Mouse (Mus musculus) G1E (cell line): ENCODE measurements around the gene Ercc1. TPM values are rescaled to one million over a fixed set of nuclear protein-coding genes. Genes with fewer than 3 reads are reported as not detected.

Experiments
- ATAC-seq: 2 replicates; pipeline ENCODE4 v1.8.0; 2016; ENCODE audit warnings: mild to moderate bottlenecking; ENCODE audit not compliant: insufficient number of reproducible peaks, poor library complexity, low FRiP score, severe bottlenecking; ENCODE audit errors: extremely low read depth
- DNase-seq: peaks from one replicate; pipeline ENCODE4 v3.0.0; 2012; ENCODE audit warnings: low spot score
- H3K27me3 ChIP-seq: 2 replicates; pipeline ENCODE4 v1.6.1; 2012; ENCODE audit warnings: mild to moderate bottlenecking, low read length, inconsistent platforms; ENCODE audit not compliant: insufficient read depth
- H3K36me3 ChIP-seq: replicated peaks from 2 replicates; pipeline ENCODE3; 2012; ENCODE audit warnings: mild to moderate bottlenecking, inconsistent platforms
- H3K4me1 ChIP-seq: 2 replicates; pipeline ENCODE4 v1.6.1; 2012; ENCODE audit warnings: low read depth, low read length, inconsistent platforms, mixed read lengths; ENCODE audit not compliant: insufficient read depth
- H3K4me3 ChIP-seq: 2 replicates; pipeline ENCODE4 v1.5.1; 2012; ENCODE audit warnings: low read depth, mild to moderate bottlenecking, inconsistent platforms, low read length, moderate library complexity, mixed read lengths
- H3K9me3 ChIP-seq: replicated peaks from 2 replicates; pipeline ENCODE4 v1.6.1; 2012; ENCODE audit warnings: inconsistent platforms
- CTCF ChIP-seq: IDR thresholded peaks from 2 replicates; pipeline ENCODE4 v1.5.1; 2012; ENCODE audit warnings: low read depth, low read length, inconsistent platforms, mixed read lengths
- GATA1 ChIP-seq: IDR thresholded peaks from 2 replicates; pipeline ENCODE4 v1.6.1; 2012; ENCODE audit warnings: borderline replicate concordance, low read length, inconsistent platforms, mixed read lengths
- GATA2 ChIP-seq: IDR thresholded peaks from 2 replicates; pipeline ENCODE4 v1.6.1; 2012; ENCODE audit warnings: low read depth, low read length, inconsistent platforms, borderline replicate concordance
- POLR2AphosphoS5 ChIP-seq: IDR thresholded peaks from 2 replicates; pipeline ENCODE4 v1.6.1; 2012; ENCODE audit warnings: low read depth, low read length, inconsistent platforms; ENCODE audit not compliant: insufficient replicate concordance
- TAL1 ChIP-seq: conservative IDR thresholded peaks from 2 replicates; pipeline ENCODE4 v1.6.1; 2012; ENCODE audit warnings: low read depth, low read length, inconsistent platforms, mixed read lengths
- polyA plus RNA-seq: library from polyadenylated mRNA; stranded (reverse); fragments of >175 nt; gene quantifications from 2 replicates; pipeline ENCODE4 v1.2.3, GENCODE M21; 2012
- total RNA-seq, 2 experiments: library from RNA; stranded (forward) in 1 of 2; stranded (reverse) in 1 of 2; fragments of 200-1000 nt in 1 of 2; fragments of >200 nt in 1 of 2; fragmentation: Nextera tagmentation in 1 of 2; gene quantifications; 2 replicates each; pipeline ENCODE4 v1.2.3; 2014 to 2017

Gene Ercc1
- total and polyA plus RNA-seq, 3 experiments, result 29.7 to 97.7 (median 39.9) TPM

GRCm38 (mm10) chr7:19360944-19361343, 16.4 kb downstream of the Ercc1 start:
- Histone ChIP-seq H3K36me3 (peaks cover 52% of the 10 kb centered on the region), H3K27me3 (no peaks in the 10 kb centered on the region), H3K4me3 (peak overlapping the region; percentile 86), H3K9me3 (no peaks in the 10 kb centered on the region), H3K4me1 (peaks cover 76% of the 10 kb centered on the region)
- DNase-seq, result peak; percentile 87
- peak; percentile 56 for ATAC-seq
- no peak for TF ChIP-seq TAL1
- no peak for TF ChIP-seq GATA2
- TF ChIP-seq GATA1, result no peak
- no peak for TF ChIP-seq POLR2AphosphoS5
- TF ChIP-seq CTCF, result no peak

- Histone ChIP-seq H3K4me3 (peak overlapping the region; percentile 86), H3K4me1 (peaks cover 71% of the 10 kb centered on the region), H3K36me3 (peaks cover 44% of the 10 kb centered on the region), H3K27me3 (no peaks in the 10 kb centered on the region), H3K9me3 (no peaks in the 10 kb centered on the region)
- DNase-seq, result peak; percentile 77
- peak; percentile 78 for TF ChIP-seq CTCF
- no peak for TF ChIP-seq POLR2AphosphoS5
- ATAC-seq, result peak; percentile 37
Measured at GRCm38 (mm10) chr7:19361720-19362119, 17.1 kb downstream of the Ercc1 start.

- TF ChIP-seq GATA1 (no peak), TAL1 (no peak), GATA2 (no peak), CTCF (no peak), POLR2AphosphoS5 (no peak)
- peaks cover 44% of the 10 kb centered on the region for H3K36me3 ChIP-seq
- H3K4me1 ChIP-seq, result peaks cover 65% of the 10 kb centered on the region
- ATAC-seq (no peak), DNase-seq (no peak)
- H3K9me3 ChIP-seq, result no peaks in the 10 kb centered on the region
- no peak overlapping the region for H3K4me3 ChIP-seq
- H3K27me3 ChIP-seq, result no peaks in the 10 kb centered on the region
Measured at GRCm38 (mm10) chr7:19362276-19362675, 17.7 kb downstream of the Ercc1 start.

- H3K4me1 ChIP-seq, result peaks cover 56% of the 10 kb centered on the region
- DNase-seq, result peak; percentile 35
- no peaks in the 10 kb centered on the region for H3K9me3 ChIP-seq
- H3K4me3 ChIP-seq, result no peak overlapping the region; the same call in 1 of the 2 replicates
- TF ChIP-seq CTCF (peak; percentile 92), GATA1 (no peak), POLR2AphosphoS5 (no peak), TAL1 (no peak)
- ATAC-seq, result no peak
- H3K27me3 ChIP-seq, result no peaks in the 10 kb centered on the region
- peaks cover 43% of the 10 kb centered on the region for H3K36me3 ChIP-seq
Measured at GRCm38 (mm10) chr7:19363881-19364280, 19.3 kb downstream of the Ercc1 start.

GRCm38 (mm10) chr7:19365376-19365775, 20.8 kb downstream of the Ercc1 start:
- H3K4me3 ChIP-seq, result no peak overlapping the region
- DNase-seq (no peak), ATAC-seq (no peak)
- H3K9me3 ChIP-seq, result no peaks in the 10 kb centered on the region
- TF ChIP-seq POLR2AphosphoS5 (no peak), GATA2 (no peak), CTCF (no peak), GATA1 (no peak), TAL1 (no peak)
- H3K36me3 ChIP-seq, result peaks cover 58% of the 10 kb centered on the region
- H3K4me1 ChIP-seq, result peaks cover 44% of the 10 kb centered on the region
- H3K27me3 ChIP-seq, result no peaks in the 10 kb centered on the region

- peaks cover 74% of the 10 kb centered on the region for H3K36me3 ChIP-seq
- no peaks in the 10 kb centered on the region for H3K27me3 ChIP-seq
- no peak for DNase-seq
- peaks cover 18% of the 10 kb centered on the region for H3K4me1 ChIP-seq
- no peak for ATAC-seq
- no peak overlapping the region for H3K4me3 ChIP-seq
- no peaks in the 10 kb centered on the region for H3K9me3 ChIP-seq
- TF ChIP-seq GATA2, result no peak
- TF ChIP-seq POLR2AphosphoS5, result no peak
- TF ChIP-seq CTCF, result no peak
- TF ChIP-seq GATA1, result no peak
- no peak for TF ChIP-seq TAL1
Measured at GRCm38 (mm10) chr7:19368380-19368779, 23.8 kb downstream of the Ercc1 start.

- TF ChIP-seq TAL1 (no peak), GATA1 (no peak), GATA2 (no peak), CTCF (no peak), POLR2AphosphoS5 (no peak)
- Histone ChIP-seq H3K9me3 (no peaks in the 10 kb centered on the region), H3K4me3 (no peak overlapping the region), H3K36me3 (peaks cover 76% of the 10 kb centered on the region), H3K27me3 (no peaks in the 10 kb centered on the region), H3K4me1 (peaks cover 8% of the 10 kb centered on the region)
- DNase-seq (no peak), ATAC-seq (no peak)
Measured at GRCm38 (mm10) chr7:19369823-19370425, 25.3 kb downstream of the Ercc1 start.
